Mouse (Mus musculus): ENCODE results near the gene Gm6899. TPM values are rescaled to one million over a fixed set of nuclear protein-coding genes. Genes with fewer than 3 reads are reported as not detected.

The Gm6899 gene
- total RNA-seq, 1 experiment: not detected

DNA sequence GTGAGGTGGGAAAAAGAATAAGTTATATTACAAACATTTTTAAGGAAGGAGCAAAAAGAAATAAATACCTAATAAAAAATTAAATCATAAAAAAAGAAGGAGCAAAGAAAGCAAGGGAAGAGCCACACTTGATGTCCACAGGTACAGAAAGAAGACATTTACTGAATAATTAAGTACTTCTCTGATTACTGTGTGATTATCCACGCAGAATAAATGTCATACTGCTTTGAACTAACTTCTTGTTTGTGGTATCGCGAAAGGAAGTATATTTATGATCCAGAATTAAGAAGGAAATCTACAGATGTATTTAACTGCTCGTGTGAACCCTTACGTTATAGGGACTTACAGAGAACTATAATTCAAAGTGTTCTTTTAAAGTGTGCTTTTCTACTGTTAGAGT, 29.7 kb downstream of the Gm6899 start:
- Histone ChIP-seq H3K36me3 (ENCODE audit: control insufficient read depth, insufficient read depth, low read length, poor library complexity, severe bottlenecking) (no peaks in the 10 kb centered on the region), H3K9ac (ENCODE audit: insufficient read depth, low read depth, low read length, poor library complexity, severe bottlenecking) (no peak overlapping the region), H3K27ac (ENCODE audit: insufficient read depth, low read depth, low read length, poor library complexity, severe bottlenecking) (no peak overlapping the region), H3K9me3 (ENCODE audit: control insufficient read depth, insufficient read depth, low read depth, low read length) (no peaks in the 10 kb centered on the region), H3K4me3 (ENCODE audit: insufficient read depth in 1 of 2, low read depth in 1 of 2, low read length in 2 of 2, poor library complexity in 1 of 2, severe bottlenecking in 1 of 2) (no peak overlapping the region), H3K4me1 (ENCODE audit: control insufficient read depth in 2 of 2, insufficient read depth in 2 of 2, low read length in 2 of 2, poor library complexity in 1 of 2) (no peaks in the 10 kb centered on the region)
- no peak for DNase-seq (ENCODE audit: low read depth, low spot score)
- in situ Hi-C loops (cut with MboI; ENCODE audit: low sequenced_read_pairs in 2 of 2, unreplicated experiment in 2 of 2): no loop called here
- TF ChIP-seq CHD2 (IDR thresholded peaks at IDR 0.05; ENCODE audit: low read depth, low read length): no peak
- no peak for TF ChIP-seq HCFC1 (IDR thresholded peaks at IDR 0.05; ENCODE audit: borderline replicate concordance, insufficient read depth, low read length)
- no peak for TF ChIP-seq ZNF384 (IDR thresholded peaks at IDR 0.05; ENCODE audit: low read depth, low read length)
- TF ChIP-seq ZC3H11A (IDR thresholded peaks at IDR 0.05; ENCODE audit: borderline replicate concordance, low read depth, low read length): no peak
- no peak for TF ChIP-seq MAFK (IDR thresholded peaks at IDR 0.05; ENCODE audit: insufficient read depth, low read depth, low read length)

DNA sequence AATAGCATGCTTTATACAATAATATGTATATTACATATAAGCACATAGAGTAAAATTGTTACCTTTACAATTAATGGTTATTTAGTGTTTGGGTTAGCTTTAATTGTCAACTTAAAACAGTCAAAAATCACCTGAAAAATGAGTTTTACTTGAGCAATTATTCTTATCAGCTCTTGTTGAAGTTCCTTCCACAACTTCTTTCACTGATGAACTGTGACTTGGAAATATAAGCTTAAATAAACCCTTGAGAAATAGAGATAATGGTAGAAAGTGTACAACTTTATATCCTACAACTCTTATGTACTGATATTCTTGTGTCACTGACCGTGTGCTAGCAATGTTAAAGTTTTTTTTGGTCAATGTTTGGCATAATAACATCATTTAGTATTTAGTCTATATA, 43.2 kb downstream of the Gm6899 start:
- in situ Hi-C loops (cut with MboI; ENCODE audit: low sequenced_read_pairs in 2 of 2, unreplicated experiment in 2 of 2): no loop called here
- no peaks in the 10 kb centered on the region for H3K9me3 ChIP-seq (ENCODE audit: control insufficient read depth, insufficient read depth, low read depth, low read length)
- DNase-seq (ENCODE audit: low read depth, low spot score): no peak
- no peak overlapping the region for H3K4me3 ChIP-seq (ENCODE audit: insufficient read depth in 1 of 2, low read depth in 1 of 2, low read length in 2 of 2, poor library complexity in 1 of 2, severe bottlenecking in 1 of 2)
- H3K27ac ChIP-seq (ENCODE audit: insufficient read depth, low read depth, low read length, poor library complexity, severe bottlenecking): no peak overlapping the region
- H3K4me1 ChIP-seq (ENCODE audit: control insufficient read depth in 2 of 2, insufficient read depth in 2 of 2, low read length in 2 of 2, poor library complexity in 1 of 2): no peaks in the 10 kb centered on the region
- TF ChIP-seq ZNF384 (IDR thresholded peaks at IDR 0.05; ENCODE audit: low read depth, low read length) (no peak), ZC3H11A (IDR thresholded peaks at IDR 0.05; ENCODE audit: borderline replicate concordance, low read depth, low read length) (no peak), CHD2 (IDR thresholded peaks at IDR 0.05; ENCODE audit: low read depth, low read length) (no peak), HCFC1 (IDR thresholded peaks at IDR 0.05; ENCODE audit: borderline replicate concordance, insufficient read depth, low read length) (no peak), MAFK (IDR thresholded peaks at IDR 0.05; ENCODE audit: insufficient read depth, low read depth, low read length) (no peak)
- H3K36me3 ChIP-seq (ENCODE audit: control insufficient read depth, insufficient read depth, low read length, poor library complexity, severe bottlenecking): no peaks in the 10 kb centered on the region
- no peak overlapping the region for H3K9ac ChIP-seq (ENCODE audit: insufficient read depth, low read depth, low read length, poor library complexity, severe bottlenecking)

DNA sequence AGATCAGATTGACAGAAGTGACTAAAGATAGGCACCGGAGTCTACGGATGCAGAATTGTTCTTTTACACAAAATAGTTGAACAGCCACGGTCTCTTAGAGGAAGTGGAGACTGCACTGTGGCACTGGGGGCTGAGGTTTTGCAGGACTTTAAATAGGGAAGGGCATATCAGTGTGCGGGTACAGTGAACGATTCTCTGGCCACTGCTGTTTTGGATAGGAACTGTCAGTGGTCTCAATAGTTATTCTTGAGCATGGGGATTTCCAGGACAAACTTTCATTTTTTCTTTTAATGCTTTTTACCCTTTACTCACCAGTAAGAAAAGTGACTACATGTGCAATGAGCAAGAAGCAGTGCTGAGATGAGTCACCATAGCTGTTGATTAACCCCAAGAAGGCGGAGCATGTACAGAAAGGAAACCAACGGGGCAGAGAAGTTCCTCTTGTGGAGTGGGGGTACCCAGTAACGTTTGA, 47.3 kb downstream of the Gm6899 start:
- Histone ChIP-seq H3K36me3 (ENCODE audit: control insufficient read depth, insufficient read depth, low read length, poor library complexity, severe bottlenecking) (no peaks in the 10 kb centered on the region), H3K4me3 (ENCODE audit: insufficient read depth in 1 of 2, low read depth in 1 of 2, low read length in 2 of 2, poor library complexity in 1 of 2, severe bottlenecking in 1 of 2) (no peak overlapping the region), H3K9ac (ENCODE audit: insufficient read depth, low read depth, low read length, poor library complexity, severe bottlenecking) (no peak overlapping the region), H3K4me1 (ENCODE audit: control insufficient read depth in 2 of 2, insufficient read depth in 2 of 2, low read length in 2 of 2, poor library complexity in 1 of 2) (no peaks in the 10 kb centered on the region), H3K27ac (ENCODE audit: insufficient read depth, low read depth, low read length, poor library complexity, severe bottlenecking) (no peak overlapping the region), H3K9me3 (ENCODE audit: control insufficient read depth, insufficient read depth, low read depth, low read length) (no peaks in the 10 kb centered on the region)
- TF ChIP-seq ZNF384 (IDR thresholded peaks at IDR 0.05; ENCODE audit: low read depth, low read length) (no peak), ZC3H11A (IDR thresholded peaks at IDR 0.05; ENCODE audit: borderline replicate concordance, low read depth, low read length) (no peak), MAFK (IDR thresholded peaks at IDR 0.05; ENCODE audit: insufficient read depth, low read depth, low read length) (no peak), HCFC1 (IDR thresholded peaks at IDR 0.05; ENCODE audit: borderline replicate concordance, insufficient read depth, low read length) (no peak)
- no peak for DNase-seq (ENCODE audit: low read depth, low spot score)
- in situ Hi-C loops (cut with MboI; ENCODE audit: low sequenced_read_pairs in 2 of 2, unreplicated experiment in 2 of 2): no loop called here

DNA sequence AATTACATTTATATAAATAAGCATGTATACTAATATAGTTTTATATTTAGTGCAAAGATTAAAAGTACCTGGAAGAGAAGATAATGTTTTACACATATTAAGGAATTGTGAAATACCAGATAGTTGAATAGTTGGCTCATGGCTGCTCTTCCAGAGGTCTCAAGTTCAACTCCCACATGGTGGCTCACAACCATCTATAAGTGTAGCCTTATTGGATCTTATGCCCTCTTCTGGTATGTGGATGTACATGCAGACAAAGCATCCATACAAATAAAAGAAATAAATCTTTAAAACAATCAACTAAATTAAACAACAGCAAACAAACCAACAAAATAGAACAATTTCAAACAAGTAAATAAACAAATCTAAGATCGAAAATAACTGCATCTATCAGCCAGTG, 49.1 kb downstream of the Gm6899 start:
- H3K4me3 ChIP-seq (ENCODE audit: insufficient read depth in 1 of 2, low read depth in 1 of 2, low read length in 2 of 2, poor library complexity in 1 of 2, severe bottlenecking in 1 of 2): no peak overlapping the region
- TF ChIP-seq ZC3H11A (IDR thresholded peaks at IDR 0.05; ENCODE audit: borderline replicate concordance, low read depth, low read length) (no peak), MAFK (IDR thresholded peaks at IDR 0.05; ENCODE audit: insufficient read depth, low read depth, low read length) (no peak), HCFC1 (IDR thresholded peaks at IDR 0.05; ENCODE audit: borderline replicate concordance, insufficient read depth, low read length) (no peak), ZNF384 (IDR thresholded peaks at IDR 0.05; ENCODE audit: low read depth, low read length) (no peak), CHD2 (IDR thresholded peaks at IDR 0.05; ENCODE audit: low read depth, low read length) (no peak)
- H3K4me1 ChIP-seq (ENCODE audit: control insufficient read depth in 2 of 2, insufficient read depth in 2 of 2, low read length in 2 of 2, poor library complexity in 1 of 2): no peaks in the 10 kb centered on the region
- H3K9ac ChIP-seq (ENCODE audit: insufficient read depth, low read depth, low read length, poor library complexity, severe bottlenecking): no peak overlapping the region
- no peaks in the 10 kb centered on the region for H3K36me3 ChIP-seq (ENCODE audit: control insufficient read depth, insufficient read depth, low read length, poor library complexity, severe bottlenecking)
- in situ Hi-C loops (cut with MboI; ENCODE audit: low sequenced_read_pairs in 2 of 2, unreplicated experiment in 2 of 2): no loop called here
- DNase-seq (ENCODE audit: low read depth, low spot score): no peak
- no peaks in the 10 kb centered on the region for H3K9me3 ChIP-seq (ENCODE audit: control insufficient read depth, insufficient read depth, low read depth, low read length)
- no peak overlapping the region for H3K27ac ChIP-seq (ENCODE audit: insufficient read depth, low read depth, low read length, poor library complexity, severe bottlenecking)

Other genes with a start within 250 kb of the Gm6899 start
- gene Fancl, start 207.1 kb upstream of the Gm6899 start, total RNA-seq (2012; rRNA removed): 19.6 and 23.0 TPM in 2 replicates
- 4.7 and 5.7 TPM in 2 replicates for gene Vrk2, start 758 bp downstream of the Gm6899 start, total RNA-seq (2012; rRNA removed)

Data from ES-E14 (cell line).